Mouse (Mus musculus) urinary bladder, postnatal 10 days (tissue): Measurements from ENCODE around the gene Clca3a1.

ENCODE experiments used
- DNase-seq: peaks from one replicate; pipeline ENCODE4 v3.0.0; 2022; ENCODE audit warnings: low spot score

Gene Clca3a1

GRCm38 (mm10) chr3:144719088-144719900 is 41.5 kb downstream of the Clca3a1 start:
- DNase-seq, result no peak

- no peak for DNase-seq
These were observed 42.1 kb downstream of the Clca3a1 start for GRCm38 (mm10) chr3:144718706-144719087.

GRCm38 (mm10) chr3:144717835-144718234 is 42.9 kb downstream of the Clca3a1 start:
- DNase-seq, result no peak

- no peak for DNase-seq
These were observed 43.7 kb downstream of the Clca3a1 start for GRCm38 (mm10) chr3:144717121-144717520.

- no peak for DNase-seq
These were observed 44.9 kb downstream of the Clca3a1 start for GRCm38 (mm10) chr3:144715901-144716300.

- no peak for DNase-seq
These were observed 45.7 kb downstream of the Clca3a1 start for GRCm38 (mm10) chr3:144715033-144715432.

- DNase-seq, result no peak
These were observed 46.2 kb downstream of the Clca3a1 start for GRCm38 (mm10) chr3:144714606-144715005.

GRCm38 (mm10) chr3:144714126-144714525 is 46.7 kb downstream of the Clca3a1 start:
- DNase-seq, result no peak

GRCm38 (mm10) chr3:144711607-144712206 is 49.1 kb downstream of the Clca3a1 start:
- no peak for DNase-seq

GRCm38 (mm10) chr3:144708612-144709011 is 52.2 kb downstream of the Clca3a1 start:
- DNase-seq, result no peak

- DNase-seq, result no peak
These were observed 56.8 kb downstream of the Clca3a1 start for GRCm38 (mm10) chr3:144703959-144704358.

- DNase-seq, result no peak
These were observed 61.9 kb downstream of the Clca3a1 start for GRCm38 (mm10) chr3:144698790-144699433.

GRCm38 (mm10) chr3:144697942-144698341 is 62.8 kb downstream of the Clca3a1 start:
- DNase-seq, result no peak

GRCm38 (mm10) chr3:144697154-144697553 is 63.6 kb downstream of the Clca3a1 start:
- DNase-seq, result no peak

- DNase-seq, result no peak
These were observed 65.8 kb downstream of the Clca3a1 start for GRCm38 (mm10) chr3:144694941-144695340.

GRCm38 (mm10) chr3:144694040-144694439 is 66.7 kb downstream of the Clca3a1 start:
- DNase-seq, result no peak

GRCm38 (mm10) chr3:144692052-144692451 is 68.7 kb downstream of the Clca3a1 start:
- no peak for DNase-seq

- DNase-seq, result no peak
These were observed 71.5 kb downstream of the Clca3a1 start for GRCm38 (mm10) chr3:144689236-144689635.

- no peak for DNase-seq
These were observed 72.5 kb downstream of the Clca3a1 start for GRCm38 (mm10) chr3:144688284-144688683.

- no peak for DNase-seq
These were observed 73.2 kb downstream of the Clca3a1 start for GRCm38 (mm10) chr3:144687618-144688017.

- DNase-seq, result no peak
These were observed 74.6 kb downstream of the Clca3a1 start for GRCm38 (mm10) chr3:144686146-144686545.

GRCm38 (mm10) chr3:144683136-144683814 is 77.5 kb downstream of the Clca3a1 start:
- no peak for DNase-seq
